Mouse (Mus musculus): ENCODE data around the gene Nat10.

DNA sequence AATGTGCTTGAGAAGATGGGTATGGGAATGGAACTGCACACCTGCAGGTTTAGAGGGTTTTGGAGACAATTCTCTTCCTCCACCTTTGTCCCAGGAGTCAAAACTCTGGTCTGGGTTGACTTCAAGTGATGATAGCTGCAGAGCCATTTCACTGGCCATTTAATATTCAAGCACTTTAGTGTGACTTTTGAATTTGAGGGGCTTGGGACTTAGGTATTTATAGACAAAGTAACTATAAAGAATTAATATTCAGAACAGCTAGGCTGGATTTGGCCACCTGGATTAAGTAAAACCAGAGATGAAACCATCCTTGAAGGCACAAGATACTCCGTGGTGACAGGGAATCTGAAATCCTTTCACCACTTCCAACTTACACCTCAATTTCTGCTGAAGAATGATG lies 1.4 kb upstream of the Nat10 start:
- TF ChIP-seq CTCF (IDR thresholded peaks at IDR 0.05; ENCODE audit: low read depth, low read length) (no peak), TAL1 (conservative IDR thresholded peaks at IDR 0.05; ENCODE audit: low read depth, low read length) (no peak)
